Mouse (Mus musculus) myocyte (in vitro differentiated cells): ENCODE measurements around the gene Rmnd5a. TPM values are rescaled to one million over a fixed set of nuclear protein-coding genes. Genes with fewer than 3 reads are reported as not detected.
"Not testable (repeated sequence)": the region's sequence is repeated elsewhere in the genome, so short reads cannot be mapped to it uniquely, and the experiment has no call there.

Source experiments
- H3K27me3 ChIP-seq: one replicate; pipeline ENCODE4 v1.6.1; 2011; ENCODE audit not compliant: control insufficient read depth, insufficient read depth, insufficient read length
- H3K36me3 ChIP-seq: one replicate; pipeline ENCODE4 v1.6.1; 2011; ENCODE audit not compliant: control insufficient read depth, insufficient read depth
- H3K4me2 ChIP-seq: one replicate; pipeline ENCODE4 v1.6.1; 2011; ENCODE audit warnings: low read depth, control low read depth
- H3K4me3 ChIP-seq: one replicate; pipeline ENCODE4 v1.5.1; 2011; ENCODE audit warnings: mild to moderate bottlenecking, control low read depth, moderate library complexity
- H3K79me2 ChIP-seq: one replicate; pipeline ENCODE4 v1.6.1; 2011; ENCODE audit not compliant: control insufficient read depth, insufficient read depth
- H3ac ChIP-seq: one replicate; pipeline ENCODE4 v1.6.1; 2011; ENCODE audit not compliant: control insufficient read depth, insufficient read length
- CEBPB ChIP-seq: IDR thresholded peaks from 2 replicates; pipeline ENCODE4 v1.6.1; 2011; ENCODE audit warnings: mild to moderate bottlenecking, moderate library complexity; ENCODE audit not compliant: poor library complexity, insufficient read depth, severe bottlenecking
- E2F4 ChIP-seq: IDR thresholded peaks from one replicate; pipeline ENCODE4 v1.6.1; 2011; ENCODE audit warnings: mild to moderate bottlenecking, control low read depth, moderate library complexity; ENCODE audit not compliant: insufficient read depth
- MAX ChIP-seq: IDR thresholded peaks from one replicate; pipeline ENCODE4 v1.6.1; 2011; ENCODE audit warnings: low read depth, mild to moderate bottlenecking, control low read depth
- MYOD1 ChIP-seq, 3 experiments: IDR thresholded peaks; one replicate each; pipeline ENCODE4 v1.6.1; 2011; ENCODE audit warnings: control low read depth in 2 of 3, low read depth in 2 of 3, mild to moderate bottlenecking in 2 of 3, moderate library complexity in 1 of 3; ENCODE audit not compliant: insufficient read length in 2 of 3, control insufficient read depth in 1 of 3
- MYOG ChIP-seq, 3 experiments: IDR thresholded peaks; one replicate each; pipeline ENCODE4 v1.6.1; 2011; ENCODE audit warnings: control low read depth in 2 of 3, low read depth in 2 of 3, mild to moderate bottlenecking in 2 of 3; ENCODE audit not compliant: insufficient read length in 2 of 3, control insufficient read depth in 1 of 3, insufficient read depth in 1 of 3
- POLR2A ChIP-seq: IDR thresholded peaks from one replicate; pipeline ENCODE4 v1.6.1; 2011; ENCODE audit warnings: low read depth, mild to moderate bottlenecking, control low read depth, moderate library complexity; ENCODE audit not compliant: insufficient read length
- POLR2AphosphoS2 ChIP-seq: IDR thresholded peaks from one replicate; pipeline ENCODE4 v1.6.1; 2011; ENCODE audit warnings: low read depth, control low read depth; ENCODE audit not compliant: insufficient read length
- REST ChIP-seq: IDR thresholded peaks from one replicate; pipeline ENCODE4 v1.6.1; 2011; ENCODE audit warnings: mild to moderate bottlenecking, control low read depth, moderate library complexity; ENCODE audit not compliant: insufficient read depth, insufficient read length
- SRF ChIP-seq: IDR thresholded peaks from one replicate; pipeline ENCODE4 v1.6.1; 2011; ENCODE audit warnings: low read depth; ENCODE audit not compliant: control insufficient read depth, insufficient read length
- TCF12 ChIP-seq: IDR thresholded peaks from one replicate; pipeline ENCODE4 v1.6.1; 2011; ENCODE audit warnings: mild to moderate bottlenecking, control low read depth; ENCODE audit not compliant: poor library complexity, insufficient read depth, severe bottlenecking
- TCF3 ChIP-seq: IDR thresholded peaks from one replicate; pipeline ENCODE4 v1.6.1; 2011; ENCODE audit warnings: low read depth, control low read depth; ENCODE audit not compliant: insufficient read length
- USF1 ChIP-seq: IDR thresholded peaks from one replicate; pipeline ENCODE4 v1.6.1; 2011; ENCODE audit warnings: low read depth, mild to moderate bottlenecking, control low read depth, moderate library complexity
- polyA plus RNA-seq: library from polyadenylated mRNA; unstranded; fragments of >200 nt; fragmentation: generic; extraction: Trizol; gene quantifications from one replicate; pipeline ENCODE4 v1.2.1, GENCODE M21; 2012; ENCODE audit warnings: missing spikeins

Gene Rmnd5a
- polyA plus RNA-seq, 1 experiment, result 12.2 TPM

DNA sequence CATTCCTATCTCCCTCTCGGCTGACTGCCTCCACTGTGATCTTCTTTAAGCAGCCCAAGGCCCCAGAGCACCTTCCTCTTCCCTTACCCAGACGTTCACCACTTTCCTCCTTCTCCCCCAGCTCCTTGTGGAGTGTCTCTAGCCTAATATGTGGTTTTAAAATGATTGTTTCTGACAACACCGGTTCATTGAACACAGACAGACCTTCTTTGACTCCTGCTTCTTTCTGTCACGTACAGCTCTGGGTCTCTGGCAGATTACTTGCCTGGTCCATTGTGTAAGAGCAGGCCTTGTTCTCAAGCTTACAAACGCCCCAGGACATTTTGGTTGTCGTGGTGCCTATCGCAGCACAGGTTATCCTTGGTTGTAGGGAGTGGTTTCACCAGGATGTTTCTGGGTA is 40.7 kb upstream of the Rmnd5a start:
- TF ChIP-seq MYOG (IDR thresholded peaks at IDR 0.05; ENCODE audit: control insufficient read depth in 1 of 3, insufficient read depth in 1 of 3, insufficient read length in 2 of 3, low read depth in 2 of 3) (no peak), REST (no peak), TCF12 (no peak), MYOD1 (IDR thresholded peaks at IDR 0.05; ENCODE audit: control insufficient read depth in 1 of 3, insufficient read length in 2 of 3, low read depth in 2 of 3) (no peak), CEBPB (no peak), USF1 (no peak), E2F4 (no peak), POLR2AphosphoS2 (no peak), MAX (no peak), TCF3 (no peak), POLR2A (no peak), SRF (no peak)
- Histone ChIP-seq H3K4me2 (no peak overlapping the region), H3K79me2 (no peaks in the 10 kb centered on the region), H3K4me3 (no peak overlapping the region), H3K36me3 (no peaks in the 10 kb centered on the region), H3ac (no peak overlapping the region), H3K27me3 (no peaks in the 10 kb centered on the region)

DNA sequence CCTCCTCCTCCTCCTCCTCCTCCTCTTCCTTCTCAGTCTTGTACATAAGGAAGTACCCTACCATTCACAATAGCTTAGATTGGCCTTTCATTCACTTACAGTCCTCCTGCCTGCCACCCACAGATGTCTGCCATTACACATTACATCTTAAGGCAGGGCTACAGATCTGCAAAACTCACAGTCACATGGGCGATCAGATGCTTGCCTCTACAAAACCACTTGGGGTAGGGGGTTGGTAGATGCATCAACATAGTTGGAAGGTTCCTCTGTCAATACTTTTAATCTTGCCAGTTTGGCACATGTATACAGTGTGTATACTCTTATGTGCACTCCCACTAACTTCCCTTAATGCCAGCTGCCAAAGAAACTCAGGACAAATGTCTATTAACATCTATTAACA is 39.7 kb upstream of the Rmnd5a start:
- TF ChIP-seq MYOD1 (IDR thresholded peaks at IDR 0.05; ENCODE audit: control insufficient read depth in 1 of 3, insufficient read length in 2 of 3, low read depth in 2 of 3) (no peak), CEBPB (no peak), TCF3 (no peak), MYOG (IDR thresholded peaks at IDR 0.05; ENCODE audit: control insufficient read depth in 1 of 3, insufficient read depth in 1 of 3, insufficient read length in 2 of 3, low read depth in 2 of 3) (no peak), TCF12 (no peak), REST (no peak), E2F4 (no peak), MAX (no peak), USF1 (no peak)
- no peak overlapping the region for H3ac ChIP-seq
- H3K27me3 ChIP-seq, result no peaks in the 10 kb centered on the region
- H3K4me2 ChIP-seq, result no peak overlapping the region
- no peaks in the 10 kb centered on the region for H3K79me2 ChIP-seq
- H3K36me3 ChIP-seq, result no peaks in the 10 kb centered on the region
- no peak overlapping the region for H3K4me3 ChIP-seq

DNA sequence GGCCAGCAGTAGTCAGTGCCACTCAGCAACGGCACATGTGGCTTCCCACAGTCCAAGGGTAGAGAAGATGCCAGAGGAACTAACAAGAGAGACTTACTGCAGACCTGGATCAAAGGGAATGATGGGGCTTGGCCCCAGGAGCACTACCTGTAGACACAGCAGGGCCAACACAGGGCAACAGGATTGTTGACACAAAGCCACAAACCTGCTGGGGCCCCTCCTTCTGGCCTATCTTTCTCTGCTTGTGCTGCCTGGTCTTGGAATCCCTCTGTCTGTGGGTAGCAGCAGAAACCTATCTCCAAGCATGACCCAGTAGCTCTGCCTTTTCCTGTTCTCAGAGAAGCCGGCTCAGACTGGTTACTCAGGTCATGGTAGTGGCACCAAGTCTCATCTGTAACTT is 39.2 kb upstream of the Rmnd5a start:
- not testable (repeated sequence) for H3ac ChIP-seq, H3K4me3 ChIP-seq, H3K79me2 ChIP-seq, H3K36me3 ChIP-seq, H3K4me2 ChIP-seq, H3K27me3 ChIP-seq

DNA sequence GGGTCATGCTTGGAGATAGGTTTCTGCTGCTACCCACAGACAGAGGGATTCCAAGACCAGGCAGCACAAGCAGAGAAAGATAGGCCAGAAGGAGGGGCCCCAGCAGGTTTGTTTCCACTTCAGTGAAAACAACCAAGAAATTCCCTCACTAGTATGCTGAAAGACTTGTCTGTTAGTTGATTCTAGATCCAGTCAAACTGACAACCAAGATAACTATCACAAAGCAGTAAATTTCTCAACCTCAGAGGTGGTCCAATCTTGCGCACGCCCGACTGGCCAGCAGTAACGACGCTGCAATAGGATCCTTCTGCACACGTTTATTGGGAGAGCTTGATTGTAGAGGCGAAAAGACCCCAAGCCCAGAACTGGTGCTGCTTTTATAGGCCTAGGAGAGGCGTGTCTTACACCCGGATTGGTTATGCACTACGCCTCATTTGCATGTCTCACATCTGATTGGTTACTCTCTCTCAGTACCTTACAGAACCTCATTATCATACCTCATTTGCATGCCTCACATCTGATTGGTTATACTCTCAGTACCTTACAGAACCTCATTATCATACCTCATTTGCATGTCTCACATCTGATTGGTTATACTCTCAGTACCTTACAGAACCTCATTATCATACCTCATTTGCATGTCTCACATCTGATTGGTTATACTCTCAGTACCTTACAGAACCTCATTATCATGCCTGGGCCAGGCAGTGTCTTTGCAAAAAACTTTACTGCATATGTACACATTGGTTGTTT is 38.6 kb upstream of the Rmnd5a start:
- not testable (repeated sequence) for H3ac ChIP-seq, H3K36me3 ChIP-seq, H3K4me2 ChIP-seq, H3K4me3 ChIP-seq, H3K27me3 ChIP-seq, H3K79me2 ChIP-seq

DNA sequence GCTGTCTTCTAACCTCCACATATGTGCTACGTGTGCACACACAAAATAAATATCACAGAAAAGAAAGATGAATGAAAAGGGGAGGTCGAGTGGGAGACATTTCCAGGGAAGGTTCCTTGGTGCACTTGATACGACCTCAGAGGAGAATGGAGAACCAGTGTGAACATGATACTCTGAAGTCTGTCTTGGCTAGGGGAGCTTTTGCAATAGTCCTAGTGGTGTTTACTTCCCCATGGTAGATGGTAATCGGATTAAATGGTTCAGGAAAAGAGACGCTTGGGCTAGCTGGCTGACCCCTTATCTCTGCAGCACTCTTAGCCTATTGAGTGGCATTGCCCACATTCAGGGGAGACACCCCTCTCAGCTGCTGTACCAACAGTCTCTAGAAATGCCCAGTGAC is 36.3 kb upstream of the Rmnd5a start:
- H3K36me3 ChIP-seq, result no peaks in the 10 kb centered on the region
- H3ac ChIP-seq, result no peak overlapping the region
- H3K79me2 ChIP-seq, result no peaks in the 10 kb centered on the region
- H3K4me2 ChIP-seq, result no peak overlapping the region
- no peak overlapping the region for H3K4me3 ChIP-seq
- no peak for TF ChIP-seq POLR2AphosphoS2
- no peak for TF ChIP-seq CEBPB
- no peak for TF ChIP-seq USF1
- no peak for TF ChIP-seq TCF12
- no peak for TF ChIP-seq REST
- TF ChIP-seq SRF, result no peak
- TF ChIP-seq E2F4, result no peak
- TF ChIP-seq MAX, result no peak
- TF ChIP-seq TCF3, result no peak
- no peak for TF ChIP-seq MYOD1 (IDR thresholded peaks at IDR 0.05; ENCODE audit: control insufficient read depth in 1 of 3, insufficient read length in 2 of 3, low read depth in 2 of 3)
- no peak for TF ChIP-seq POLR2A
- TF ChIP-seq MYOG (IDR thresholded peaks at IDR 0.05; ENCODE audit: control insufficient read depth in 1 of 3, insufficient read depth in 1 of 3, insufficient read length in 2 of 3, low read depth in 2 of 3), result no peak
- peaks cover 5% of the 10 kb centered on the region for H3K27me3 ChIP-seq

DNA sequence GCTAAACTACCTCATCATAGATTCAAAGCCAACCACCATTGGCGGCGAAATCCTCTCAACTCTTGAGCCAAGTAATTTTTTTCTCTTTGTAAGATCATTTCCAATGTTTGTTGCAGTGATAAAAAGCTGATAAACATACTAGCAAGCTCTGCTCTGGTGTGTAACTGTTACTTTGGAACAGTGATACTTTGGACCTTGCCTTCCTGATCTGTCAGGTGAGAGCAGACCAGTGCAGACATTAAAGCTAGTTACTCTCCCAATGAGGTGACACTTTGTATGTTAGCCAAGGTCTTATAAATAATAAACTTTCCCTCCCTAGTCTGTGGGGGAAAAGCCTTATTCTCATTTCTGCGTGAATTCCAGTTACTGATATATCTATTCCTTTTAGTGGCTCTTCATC is 35.2 kb upstream of the Rmnd5a start:
- TF ChIP-seq POLR2AphosphoS2 (no peak), TCF3 (no peak), MAX (no peak), MYOD1 (IDR thresholded peaks at IDR 0.05; ENCODE audit: control insufficient read depth in 1 of 3, insufficient read length in 2 of 3, low read depth in 2 of 3) (no peak), REST (no peak)
- no peak overlapping the region for H3K4me3 ChIP-seq
- H3K4me2 ChIP-seq, result no peak overlapping the region
- H3ac ChIP-seq, result no peak overlapping the region
- no peaks in the 10 kb centered on the region for H3K36me3 ChIP-seq
- H3K27me3 ChIP-seq, result peaks cover 5% of the 10 kb centered on the region
- no peaks in the 10 kb centered on the region for H3K79me2 ChIP-seq
